Mouse (Mus musculus): ENCODE measurements around the gene Col15a1.

DNA sequence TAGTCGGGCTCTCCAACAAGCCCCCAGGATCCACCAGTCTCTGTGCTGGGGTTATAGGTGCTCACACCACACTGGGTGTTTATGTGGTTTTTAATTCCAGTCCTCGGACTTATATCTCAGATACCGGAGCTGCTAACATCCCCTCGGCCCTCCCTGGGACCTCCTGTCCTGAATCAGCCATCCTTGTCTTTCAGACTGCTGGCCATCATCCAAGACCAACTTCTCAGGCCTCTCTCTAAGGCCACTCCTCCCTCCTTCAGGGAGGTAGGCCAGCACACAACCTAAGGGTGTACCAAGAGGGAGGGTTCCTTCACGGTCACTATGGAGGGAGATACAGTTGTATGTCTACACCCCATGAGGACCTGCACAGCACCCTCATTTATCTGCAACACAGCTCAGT is 4.3 kb upstream of the Col15a1 start:
- no peak for TF ChIP-seq POLR2A (IDR thresholded peaks at IDR 0.05; ENCODE audit: low read depth, low read length)
- TF ChIP-seq CTCF (conservative IDR thresholded peaks at IDR 0.05; ENCODE audit: insufficient read depth, insufficient read length, low read depth, low read length): no peak

Data from kidney, adult 2 months (tissue).